Mouse (Mus musculus) cerebellum, adult 2 months (tissue): Measurements from ENCODE around the gene Xlr4b.

Experiments used
- CTCF ChIP-seq: fragments of 200-500 bp; IDR thresholded peaks from 2 replicates; pipeline ENCODE4 v1.5.1; 2011; ENCODE audit warnings: low read depth, mild to moderate bottlenecking, control low read depth, low read length, moderate library complexity, borderline replicate concordance; ENCODE audit not compliant: insufficient read depth
- POLR2A ChIP-seq: fragments of 200-500 bp; IDR thresholded peaks from 2 replicates; pipeline ENCODE4 v1.6.1; 2011; ENCODE audit warnings: low read length, control low read depth, borderline replicate concordance; ENCODE audit not compliant: insufficient read depth

- TF ChIP-seq CTCF, result no peak
- TF ChIP-seq POLR2A, result no peak
Measured at GRCm38 (mm10) chrX:73229288-73229687, 15.2 kb downstream of the Xlr4b start.
